Mouse (Mus musculus): ENCODE results near the gene B3gnt7. TPM values are rescaled to one million over a fixed set of nuclear protein-coding genes. Genes with fewer than 3 reads are reported as not detected.
"Not testable (repeated sequence)": the region's sequence is repeated elsewhere in the genome, so short reads cannot be mapped to it uniquely, and the experiment has no call there.

B3gnt7 gene
- polyA plus RNA-seq, 1 experiment: 13.7 TPM

DNA sequence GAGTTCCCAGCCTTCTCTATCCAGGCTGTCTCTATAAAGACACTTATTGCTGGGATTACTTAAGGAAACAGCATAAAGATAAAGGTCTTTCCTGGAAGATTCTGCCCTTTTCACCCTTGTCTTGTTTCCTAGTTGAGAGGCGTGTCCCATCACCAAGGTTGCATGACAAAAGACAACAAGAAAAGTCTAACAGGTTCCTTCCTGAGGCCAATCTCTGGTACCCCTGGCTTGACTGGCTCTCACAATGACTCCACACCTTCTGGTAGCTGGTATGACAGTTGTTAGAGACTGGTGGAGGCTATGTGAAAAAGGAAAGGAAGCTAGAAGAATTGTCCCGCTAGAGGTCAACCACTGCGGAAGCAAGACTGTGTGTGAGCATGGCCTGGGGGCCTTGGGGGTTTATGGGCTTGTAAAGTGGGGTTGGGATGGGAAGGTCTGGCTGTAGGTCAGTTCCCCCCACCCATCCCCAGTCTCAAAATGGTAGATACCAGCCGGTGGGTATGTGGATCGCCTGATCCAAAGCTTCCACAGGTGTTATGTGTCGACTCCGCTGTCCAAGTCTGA lies 6.7 kb downstream of the B3gnt7 start:
- TF ChIP-seq POLR2A (IDR thresholded peaks at IDR 0.05; ENCODE audit: borderline replicate concordance, extremely low read depth, low read depth, low read length) (no peak), CTCF (IDR thresholded peaks at IDR 0.05; ENCODE audit: insufficient read depth, low read length) (no peak)
- 93% methylated on average over 7 of the region's 7 CpGs for WGBS
- DNase-seq: no peak
- Histone ChIP-seq H3K4me3 (replicated peaks; ENCODE audit: extremely low read depth, low read depth, low read length) (no peak overlapping the region), H3K4me1 (ENCODE audit: control insufficient read depth, insufficient read depth, low read length) (no peaks in the 10 kb centered on the region)

DNA sequence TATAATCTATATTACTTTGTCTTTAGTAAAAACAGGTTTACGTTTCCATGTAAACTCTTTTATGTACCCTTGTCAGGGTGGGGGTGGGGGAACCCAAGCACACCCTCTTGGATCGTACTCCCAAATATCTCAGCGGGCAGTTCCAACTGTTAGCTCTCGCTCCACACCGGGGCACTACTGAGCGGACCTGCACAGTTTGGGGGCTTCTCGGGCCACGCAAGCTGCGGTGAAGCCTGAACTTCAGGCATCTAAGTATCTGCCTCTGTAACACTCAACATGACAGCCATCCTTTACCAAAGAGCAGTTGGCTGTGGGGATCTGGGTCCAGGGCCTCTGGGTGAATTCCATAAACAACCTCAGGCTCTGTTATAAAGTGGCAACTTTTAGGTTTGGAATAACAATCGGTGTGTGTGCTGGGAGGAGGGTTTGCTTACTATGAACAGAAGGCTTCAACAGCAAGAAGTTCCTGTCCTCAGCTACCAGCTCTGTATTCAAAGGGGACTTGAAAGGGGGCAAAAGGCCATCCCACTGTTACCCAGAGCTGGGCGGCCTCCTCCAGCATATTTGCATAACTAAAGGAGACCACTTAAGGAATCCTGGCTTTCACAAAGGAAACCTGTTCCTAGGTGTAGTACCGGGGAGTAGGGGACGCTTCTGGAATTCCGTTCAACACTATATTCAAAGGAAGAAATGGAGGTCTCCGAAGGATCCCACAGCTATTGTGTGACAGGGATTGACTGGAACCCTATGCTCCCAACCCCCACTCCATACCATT lies 8.1 kb downstream of the B3gnt7 start:
- no peaks in the 10 kb centered on the region for H3K4me1 ChIP-seq (ENCODE audit: control insufficient read depth, insufficient read depth, low read length)
- no peak for DNase-seq
- TF ChIP-seq POLR2A (IDR thresholded peaks at IDR 0.05; ENCODE audit: borderline replicate concordance, extremely low read depth, low read depth, low read length) (no peak), CTCF (IDR thresholded peaks at IDR 0.05; ENCODE audit: insufficient read depth, low read length) (no peak)
- H3K4me3 ChIP-seq (replicated peaks; ENCODE audit: extremely low read depth, low read depth, low read length): no peak overlapping the region
- 54% methylated on average over 15 of the region's 15 CpGs for WGBS

DNA sequence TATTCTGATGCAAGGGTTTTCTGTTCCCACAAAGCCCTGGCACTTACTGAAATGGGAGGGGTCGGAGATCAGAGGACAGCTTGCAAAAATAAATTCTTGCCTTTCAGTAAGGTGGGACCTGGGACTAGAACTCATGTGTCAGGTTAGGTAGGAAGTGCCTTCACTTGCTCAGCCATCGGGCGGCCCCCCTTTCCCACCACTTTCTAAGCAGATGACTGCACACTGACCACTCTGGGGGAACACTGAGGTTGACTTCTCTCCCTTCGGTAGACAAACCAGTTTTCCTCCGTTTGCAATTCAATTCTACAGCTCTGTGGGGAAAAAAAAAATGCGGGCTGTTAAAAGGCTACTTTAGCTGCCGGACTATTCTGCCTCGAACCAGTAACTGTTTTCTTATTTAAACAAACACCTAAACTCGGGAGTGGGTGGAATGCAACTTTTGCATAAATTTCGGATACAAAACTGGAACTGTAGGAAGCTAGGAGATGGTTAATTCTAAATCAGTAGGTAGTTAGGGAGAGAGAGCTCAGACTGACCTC lies 8.9 kb downstream of the B3gnt7 start:
- TF ChIP-seq CTCF (IDR thresholded peaks at IDR 0.05; ENCODE audit: insufficient read depth, low read length): no peak
- TF ChIP-seq POLR2A (IDR thresholded peaks at IDR 0.05; ENCODE audit: borderline replicate concordance, extremely low read depth, low read depth, low read length): no peak
- 39% methylated on average over 10 of the region's 10 CpGs for WGBS
- H3K4me3 ChIP-seq (replicated peaks; ENCODE audit: extremely low read depth, low read depth, low read length): no peak overlapping the region
- H3K4me1 ChIP-seq (ENCODE audit: control insufficient read depth, insufficient read depth, low read length): no peaks in the 10 kb centered on the region
- no peak for DNase-seq

DNA sequence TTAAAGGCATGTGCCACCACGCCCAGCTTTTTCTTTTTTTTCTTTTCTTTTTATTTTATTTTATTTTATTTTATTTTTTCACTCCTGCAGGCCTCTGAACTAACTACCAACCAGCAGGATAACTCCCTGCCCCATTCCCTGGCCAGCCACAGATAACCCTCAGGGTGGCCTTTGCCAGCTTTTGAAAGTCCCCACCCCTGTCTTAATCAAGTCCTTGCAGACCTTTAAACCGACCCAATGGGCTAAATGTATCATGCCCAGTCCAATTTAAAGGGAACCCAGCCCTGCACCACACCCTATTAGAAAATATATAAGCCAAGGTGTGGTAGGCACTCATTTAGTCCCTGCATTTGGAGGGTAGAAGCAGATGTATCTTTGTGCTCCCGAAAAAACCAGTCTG lies 9.6 kb downstream of the B3gnt7 start:
- TF ChIP-seq CTCF (IDR thresholded peaks at IDR 0.05; ENCODE audit: insufficient read depth, low read length) (no peak), POLR2A (IDR thresholded peaks at IDR 0.05; ENCODE audit: borderline replicate concordance, extremely low read depth, low read depth, low read length) (no peak)
- no peaks in the 10 kb centered on the region for H3K4me1 ChIP-seq (ENCODE audit: control insufficient read depth, insufficient read depth, low read length)
- 81% methylated on average over 3 of the region's 3 CpGs for WGBS
- no peak for DNase-seq
- H3K4me3 ChIP-seq (replicated peaks; ENCODE audit: extremely low read depth, low read depth, low read length): no peak overlapping the region

DNA sequence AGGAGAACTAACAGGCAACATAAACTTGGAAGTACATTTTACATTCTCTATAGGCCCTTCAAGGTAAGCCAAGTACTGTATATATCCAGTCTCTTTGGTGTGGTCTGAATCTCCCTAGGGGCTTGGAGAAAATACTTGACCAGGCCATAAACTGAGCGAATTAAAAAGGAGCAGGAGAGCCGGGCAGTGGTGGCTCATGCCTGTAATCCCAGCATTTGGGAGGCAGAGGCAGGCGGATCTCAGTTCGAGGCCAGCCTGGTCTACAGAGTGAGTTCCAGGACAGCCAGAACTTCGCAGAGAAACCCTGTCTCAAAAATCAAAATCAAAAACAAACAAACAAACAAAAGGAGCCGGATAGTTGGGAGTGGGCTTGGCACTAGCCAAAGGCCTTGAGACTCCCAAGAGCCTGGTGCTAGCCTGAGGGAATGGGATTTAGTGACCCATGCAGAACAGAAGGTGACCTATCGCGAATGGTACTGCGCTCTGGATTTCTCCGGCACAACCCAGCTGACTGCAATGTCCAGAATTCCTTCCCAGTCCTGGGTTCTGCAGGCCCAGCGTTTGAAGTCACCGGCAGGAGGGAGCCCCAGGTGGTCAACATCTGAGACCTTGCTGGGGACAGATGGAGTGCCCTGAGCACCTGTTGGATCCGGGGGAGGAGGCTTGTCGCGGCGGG lies 10.6 kb downstream of the B3gnt7 start:
- WGBS: 57% methylated on average over 16 of the region's 16 CpGs
- Histone ChIP-seq H3K4me3 (replicated peaks; ENCODE audit: extremely low read depth, low read depth, low read length) (no peak overlapping the region), H3K4me1 (ENCODE audit: control insufficient read depth, insufficient read depth, low read length) (no peaks in the 10 kb centered on the region)
- no peak for DNase-seq
- TF ChIP-seq POLR2A (IDR thresholded peaks at IDR 0.05; ENCODE audit: borderline replicate concordance, extremely low read depth, low read depth, low read length) (no peak), CTCF (IDR thresholded peaks at IDR 0.05; ENCODE audit: insufficient read depth, low read length) (no peak)

DNA sequence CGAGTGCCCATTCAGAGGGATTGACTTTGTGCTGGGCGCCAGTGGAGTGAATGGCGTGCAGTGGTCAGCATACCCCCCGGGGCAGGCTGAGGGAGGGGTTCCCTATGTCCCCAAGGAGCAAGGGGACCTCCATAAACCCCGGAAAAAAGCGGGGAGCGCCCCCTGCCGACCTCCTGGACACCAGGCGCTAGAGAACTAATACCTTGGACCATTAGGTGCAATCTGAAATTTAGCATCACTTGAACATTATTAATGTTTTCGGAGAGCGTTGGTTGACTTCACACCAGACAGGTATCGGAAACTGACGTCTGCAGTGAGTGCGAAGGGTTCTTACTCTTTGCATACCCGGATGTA lies 11.1 kb downstream of the B3gnt7 start:
- no peak overlapping the region for H3K4me3 ChIP-seq (replicated peaks; ENCODE audit: extremely low read depth, low read depth, low read length)
- peak; percentile 36 for DNase-seq
- WGBS: 30% methylated on average over 15 of the region's 15 CpGs
- H3K4me1 ChIP-seq (ENCODE audit: control insufficient read depth, insufficient read depth, low read length): no peaks in the 10 kb centered on the region
- TF ChIP-seq CTCF (IDR thresholded peaks at IDR 0.05; ENCODE audit: insufficient read depth, low read length) (peak; percentile 17; the same call in 1 of the 2 replicates), POLR2A (IDR thresholded peaks at IDR 0.05; ENCODE audit: borderline replicate concordance, extremely low read depth, low read depth, low read length) (no peak)

DNA sequence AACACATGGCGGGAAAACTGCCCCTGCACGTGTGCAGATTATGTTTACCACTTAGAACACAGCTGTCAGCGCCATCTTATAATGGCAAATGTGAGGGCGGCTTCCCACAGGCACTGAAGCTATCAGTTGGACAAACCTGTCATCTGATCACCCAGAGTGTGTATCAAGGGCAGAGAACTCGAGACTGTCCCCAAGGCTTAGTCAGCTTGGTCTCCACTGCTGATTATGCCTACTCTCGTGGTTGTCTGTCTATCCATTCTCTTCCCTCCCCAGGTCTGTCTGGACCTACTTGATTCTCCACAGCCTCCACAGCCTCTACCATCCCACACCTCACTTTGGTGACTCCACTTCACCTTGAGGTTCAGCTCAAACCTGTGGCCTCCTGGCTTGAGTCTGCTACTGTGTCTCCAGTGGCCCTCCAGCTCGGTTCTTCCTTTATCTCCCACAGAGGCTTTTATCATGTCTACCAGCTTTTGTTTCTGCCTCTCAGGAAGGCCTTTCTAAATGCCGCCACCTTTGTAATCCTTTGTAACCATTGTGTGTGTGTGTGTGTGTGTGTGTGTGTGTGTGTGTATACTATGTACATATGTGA lies 18.3 kb downstream of the B3gnt7 start:
- TF ChIP-seq CTCF (IDR thresholded peaks at IDR 0.05; ENCODE audit: insufficient read depth, low read length) (no peak), POLR2A (IDR thresholded peaks at IDR 0.05; ENCODE audit: borderline replicate concordance, extremely low read depth, low read depth, low read length) (no peak)
- Histone ChIP-seq H3K4me3 (replicated peaks; ENCODE audit: extremely low read depth, low read depth, low read length) (no peak overlapping the region), H3K4me1 (ENCODE audit: control insufficient read depth, insufficient read depth, low read length) (no peaks in the 10 kb centered on the region)
- DNase-seq: no peak
- WGBS: 82% methylated on average over 7 of the region's 8 CpGs

DNA sequence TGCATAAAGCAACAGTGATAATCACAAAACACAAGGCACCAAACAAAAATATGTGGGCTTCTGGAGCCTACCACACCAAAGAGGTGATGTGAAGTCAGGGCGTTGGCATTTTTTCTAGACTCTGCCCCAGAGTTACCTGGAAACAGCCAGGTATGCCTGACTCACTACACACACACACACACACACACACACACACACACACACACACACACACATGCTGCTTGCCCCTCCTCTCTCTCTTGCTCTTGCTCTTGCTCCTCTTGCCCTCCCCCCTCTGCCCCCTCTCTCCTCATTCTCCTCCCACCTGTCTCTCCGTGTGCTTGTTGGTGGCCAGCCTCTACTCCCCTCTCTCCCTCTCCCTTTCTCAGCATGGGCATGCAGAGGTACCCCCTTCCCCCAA lies 33.7 kb downstream of the B3gnt7 start:
- no peak for DNase-seq
- Histone ChIP-seq H3K4me1 (ENCODE audit: control insufficient read depth, insufficient read depth, low read length) (no peaks in the 10 kb centered on the region), H3K4me3 (replicated peaks; ENCODE audit: extremely low read depth, low read depth, low read length) (no peak overlapping the region)
- TF ChIP-seq POLR2A (IDR thresholded peaks at IDR 0.05; ENCODE audit: borderline replicate concordance, extremely low read depth, low read depth, low read length): no peak
- TF ChIP-seq CTCF (IDR thresholded peaks at IDR 0.05; ENCODE audit: insufficient read depth, low read length): no peak
- 27% methylated on average over 2 of the region's 2 CpGs for WGBS

DNA sequence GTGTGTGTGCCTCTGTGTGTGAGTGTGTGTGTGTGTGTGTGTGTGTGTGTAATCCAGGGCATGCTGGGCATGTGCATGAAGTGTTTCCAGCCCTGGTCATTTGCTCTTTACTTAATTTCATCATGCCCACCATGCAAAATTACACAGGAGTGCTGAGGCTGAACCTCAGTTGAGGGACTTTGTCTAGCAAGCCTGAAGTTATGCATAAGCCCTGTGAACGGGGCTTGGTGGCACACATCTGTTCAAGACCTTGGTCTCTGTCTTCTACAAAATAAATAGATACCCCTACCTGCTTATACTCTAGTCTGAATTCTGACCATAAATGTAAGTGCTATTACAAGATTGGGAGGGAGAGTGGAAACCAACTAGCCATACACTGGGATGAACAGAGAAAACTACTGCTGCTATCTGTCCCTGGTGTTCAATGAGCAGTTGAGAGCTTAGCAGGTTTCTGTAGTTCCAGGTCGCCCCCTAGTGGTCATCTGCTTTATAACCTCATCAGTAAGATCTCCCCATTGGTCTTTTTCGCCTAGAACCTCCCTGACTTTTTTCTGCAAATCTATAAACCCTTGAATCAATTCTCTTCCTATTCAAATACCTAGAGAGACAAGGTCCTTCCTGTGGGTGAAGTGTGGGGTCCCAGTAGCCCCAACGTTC lies 36.7 kb downstream of the B3gnt7 start:
- 28% methylated on average over 4 of the region's 4 CpGs for WGBS
- TF ChIP-seq POLR2A (IDR thresholded peaks at IDR 0.05; ENCODE audit: borderline replicate concordance, extremely low read depth, low read depth, low read length): no peak
- peak; percentile 66 for TF ChIP-seq CTCF (IDR thresholded peaks at IDR 0.05; ENCODE audit: insufficient read depth, low read length)
- DNase-seq: peak; percentile 63

DNA sequence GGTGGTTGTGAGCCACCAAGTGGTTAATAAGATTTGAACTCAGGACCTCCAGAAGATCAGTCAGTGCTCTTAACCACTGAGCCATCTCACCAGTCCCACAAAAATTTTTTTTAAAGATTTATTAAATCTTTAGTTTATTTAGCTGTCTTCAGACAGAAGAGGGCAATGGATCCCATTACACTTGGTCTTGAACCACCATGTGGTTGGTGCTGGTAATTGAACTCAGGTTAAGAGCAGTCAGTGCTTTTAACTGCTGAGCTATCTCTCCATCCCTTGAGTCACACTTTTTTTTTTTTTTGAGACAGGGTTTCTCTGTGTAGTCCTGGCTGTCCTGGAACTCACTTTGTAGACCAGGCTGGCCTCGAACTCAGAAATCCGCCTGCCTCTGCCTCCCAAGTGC lies 38.5 kb downstream of the B3gnt7 start:
- WGBS: 77% methylated on average over 2 of the region's 2 CpGs
- not testable (repeated sequence) for H3K4me3 ChIP-seq (replicated peaks; ENCODE audit: extremely low read depth, low read depth, low read length); H3K4me1 ChIP-seq (ENCODE audit: control insufficient read depth, insufficient read depth, low read length); DNase-seq

More for the DNA sequence above, 36.7 kb downstream of the B3gnt7 start:
- no peak overlapping the region for H3K4me3 ChIP-seq (replicated peaks; ENCODE audit: extremely low read depth, low read depth, low read length)
- H3K4me1 ChIP-seq (ENCODE audit: control insufficient read depth, insufficient read depth, low read length): no peaks in the 10 kb centered on the region
